Mouse (Mus musculus) G1E (cell line): ENCODE results near the gene Nucb2.

ENCODE experiments used
- CTCF ChIP-seq: IDR thresholded peaks from 2 replicates; pipeline ENCODE4 v1.5.1; 2012; ENCODE audit warnings: low read depth, low read length, inconsistent platforms, mixed read lengths
- GATA1 ChIP-seq: IDR thresholded peaks from 2 replicates; pipeline ENCODE4 v1.6.1; 2012; ENCODE audit warnings: borderline replicate concordance, low read length, inconsistent platforms, mixed read lengths
- GATA2 ChIP-seq: IDR thresholded peaks from 2 replicates; pipeline ENCODE4 v1.6.1; 2012; ENCODE audit warnings: low read depth, low read length, inconsistent platforms, borderline replicate concordance
- POLR2AphosphoS5 ChIP-seq: IDR thresholded peaks from 2 replicates; pipeline ENCODE4 v1.6.1; 2012; ENCODE audit warnings: low read depth, low read length, inconsistent platforms; ENCODE audit not compliant: insufficient replicate concordance
- TAL1 ChIP-seq: conservative IDR thresholded peaks from 2 replicates; pipeline ENCODE4 v1.6.1; 2012; ENCODE audit warnings: low read depth, low read length, inconsistent platforms, mixed read lengths

DNA sequence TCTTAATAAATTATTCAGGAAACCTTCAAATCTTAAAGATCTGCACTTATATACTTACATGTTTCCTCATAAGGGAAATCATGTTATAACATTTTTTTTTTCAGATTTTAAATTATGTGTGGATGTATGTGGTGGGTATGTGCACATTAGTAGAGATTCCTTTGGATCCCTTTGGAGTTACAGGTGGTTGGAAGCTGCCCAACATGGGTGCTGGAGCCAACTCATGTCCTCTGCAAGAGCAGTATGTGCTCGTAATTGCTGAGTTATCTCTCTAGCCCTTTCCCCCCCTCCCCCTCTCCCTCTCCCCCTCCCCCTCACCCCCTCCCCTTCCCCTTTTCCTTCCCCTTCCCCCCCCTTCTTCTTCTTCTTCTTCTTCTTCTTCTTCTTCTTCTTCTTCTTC is 21.1 kb upstream of the Nucb2 start:
- TF ChIP-seq CTCF: no peak
- TF ChIP-seq GATA1: no peak
- no peak for TF ChIP-seq TAL1
- no peak for TF ChIP-seq GATA2
- TF ChIP-seq POLR2AphosphoS5: no peak
